Mouse (Mus musculus): ENCODE measurements around the gene Gm4763. TPM values are rescaled to one million over a fixed set of nuclear protein-coding genes. Genes with fewer than 3 reads are reported as not detected.
"Not testable (repeated sequence)": the region's sequence is repeated elsewhere in the genome, so short reads cannot be mapped to it uniquely, and the experiment has no call there.

The Gm4763 gene
- not detected in 2 replicates for polyA plus RNA-seq (2016; fragmentation: Nextera tagmentation; extraction: Ambion mirVana)

GRCm38 (mm10) chr7:24726808-24727207 lies at the start of gene Gm4763:
TSS of gene Gm4763 (minus strand) at chr7:24726908.
- H3K27me3 ChIP-seq (ENCODE audit: low read depth, poor library complexity, severe bottlenecking); H3K27ac ChIP-seq (replicated peaks); H3K9me3 ChIP-seq (replicated peaks); H3K4me1 ChIP-seq; DNase-seq (ENCODE audit: low spot score); H3K4me3 ChIP-seq; H3K36me3 ChIP-seq: not testable (repeated sequence)
- WGBS: 91% methylated on average over 11 of the region's 11 CpGs

GRCm38 (mm10) chr7:24776145-24776544 lies 49.4 kb upstream of the Gm4763 start:
- Histone ChIP-seq H3K4me1 (no peaks in the 10 kb centered on the region), H3K36me3 (no peaks in the 10 kb centered on the region), H3K9me3 (replicated peaks) (no peaks in the 10 kb centered on the region), H3K27me3 (ENCODE audit: low read depth, poor library complexity, severe bottlenecking) (no peaks in the 10 kb centered on the region), H3K4me3 (no peak overlapping the region), H3K27ac (replicated peaks) (no peak overlapping the region)
- DNase-seq (ENCODE audit: low spot score): no peak
- WGBS: 76% methylated on average over 2 of the region's 2 CpGs

DNA sequence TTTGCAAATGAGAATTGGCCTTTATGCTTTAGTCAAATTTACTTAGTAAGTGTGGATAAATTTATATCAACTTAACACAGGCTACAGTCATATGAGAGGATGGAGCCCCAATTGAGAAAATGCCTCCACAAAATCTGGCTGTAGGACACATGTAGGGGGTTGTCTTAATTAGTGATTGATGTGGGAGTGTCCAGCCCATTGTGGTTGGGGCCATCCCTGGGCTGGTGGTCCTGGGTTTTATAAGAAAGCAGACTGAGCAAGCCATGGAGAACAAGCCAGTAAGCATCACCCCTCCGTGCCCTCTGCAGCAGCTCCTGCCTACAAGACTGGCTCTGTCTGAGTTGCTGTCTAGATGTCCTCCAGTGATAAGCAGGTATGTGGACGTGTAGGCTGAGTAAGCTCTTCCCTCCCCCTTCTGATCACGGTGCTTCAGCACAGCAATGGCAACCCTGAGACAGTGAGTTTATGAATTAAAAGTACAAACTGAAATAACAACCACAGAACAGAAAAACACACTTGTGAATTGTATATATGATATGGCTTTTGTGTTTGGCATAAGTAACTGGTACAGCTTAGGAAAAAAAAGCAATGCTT lies 47.3 kb upstream of the Gm4763 start:
- Histone ChIP-seq H3K4me1 (no peaks in the 10 kb centered on the region), H3K27me3 (ENCODE audit: low read depth, poor library complexity, severe bottlenecking) (no peaks in the 10 kb centered on the region), H3K27ac (replicated peaks) (no peak overlapping the region), H3K36me3 (no peaks in the 10 kb centered on the region), H3K4me3 (no peak overlapping the region), H3K9me3 (replicated peaks) (no peaks in the 10 kb centered on the region; the same call in 1 of the 2 replicates)
- WGBS: 63% methylated on average over 3 of the region's 3 CpGs
- no peak for DNase-seq (ENCODE audit: low spot score)

DNA sequence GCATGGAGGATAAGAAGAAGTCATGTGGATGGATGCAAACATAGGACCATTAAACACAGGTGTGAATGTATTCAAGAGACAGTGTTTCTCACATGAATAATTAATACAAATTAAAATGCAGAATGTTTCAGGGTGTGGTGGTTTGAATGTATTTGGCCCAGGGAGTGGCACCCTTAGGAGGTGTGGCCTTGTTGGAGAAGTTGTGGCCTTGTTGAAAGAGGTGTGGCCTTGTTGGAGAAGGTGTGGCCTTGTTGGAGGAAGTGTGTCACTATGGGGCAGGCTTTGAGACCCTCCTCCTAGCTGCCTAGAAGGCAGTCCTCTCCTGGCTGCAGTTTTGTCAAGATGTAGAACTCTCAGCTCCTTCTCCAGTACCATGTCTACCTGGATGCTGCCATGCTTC lies 44.7 kb upstream of the Gm4763 start:
- Histone ChIP-seq H3K4me3 (no peak overlapping the region), H3K27me3 (ENCODE audit: low read depth, poor library complexity, severe bottlenecking) (no peaks in the 10 kb centered on the region)

DNA sequence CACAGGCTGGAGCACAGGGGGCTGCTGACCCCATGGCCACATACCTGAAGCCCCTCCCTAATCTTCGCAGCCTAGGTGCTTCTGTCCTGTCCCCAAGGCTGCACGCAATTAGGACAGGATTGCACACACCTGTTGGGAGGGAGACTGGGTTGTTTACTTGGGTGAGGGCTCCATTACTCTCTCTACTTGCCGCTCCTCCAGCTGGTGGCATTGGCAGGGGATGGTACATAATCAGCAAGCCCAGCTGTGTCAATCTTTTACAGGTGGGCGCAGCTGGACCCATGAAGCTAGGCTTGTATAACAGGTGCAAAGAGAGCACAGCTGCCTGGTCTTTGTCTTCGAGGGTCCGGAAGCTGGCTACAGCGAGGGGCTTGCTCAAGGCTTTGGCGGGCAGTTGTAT lies 35.9 kb upstream of the Gm4763 start:
- Histone ChIP-seq H3K36me3 (no peaks in the 10 kb centered on the region), H3K4me3 (no peak overlapping the region), H3K27me3 (ENCODE audit: low read depth, poor library complexity, severe bottlenecking) (no peaks in the 10 kb centered on the region), H3K4me1 (peaks cover 2% of the 10 kb centered on the region), H3K9me3 (replicated peaks) (no peaks in the 10 kb centered on the region), H3K27ac (replicated peaks) (no peak overlapping the region)
- no peak for DNase-seq (ENCODE audit: low spot score)
- 87% methylated on average over 8 of the region's 8 CpGs for WGBS

More for the DNA sequence above, 44.7 kb upstream of the Gm4763 start:
- Histone ChIP-seq H3K27ac (replicated peaks) (no peak overlapping the region), H3K4me1 (peaks cover 6% of the 10 kb centered on the region), H3K9me3 (replicated peaks) (no peaks in the 10 kb centered on the region; the same call in 1 of the 2 replicates), H3K36me3 (no peaks in the 10 kb centered on the region)
- DNase-seq (ENCODE audit: low spot score): no peak

DNA sequence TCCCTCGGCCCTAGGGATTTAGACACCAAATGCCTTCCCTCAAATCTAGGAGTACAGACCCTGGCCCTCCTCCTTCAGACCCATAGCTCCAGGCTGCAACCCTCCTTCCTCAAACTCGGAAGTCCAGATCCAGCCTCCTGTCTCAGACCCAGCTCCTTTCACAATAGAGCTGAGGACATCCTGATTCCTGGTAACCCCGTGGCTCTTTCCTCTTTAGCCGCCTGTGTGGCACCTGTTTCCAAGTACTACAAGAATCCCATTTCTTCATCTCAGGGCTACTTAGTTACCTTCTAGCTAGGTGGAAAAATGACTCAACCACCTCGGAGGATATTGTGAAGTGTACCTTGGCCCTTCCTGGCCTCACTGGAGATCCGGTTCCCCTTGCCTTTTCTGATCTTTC lies 34.5 kb upstream of the Gm4763 start:
- no peak for DNase-seq (ENCODE audit: low spot score)
- no peaks in the 10 kb centered on the region for H3K36me3 ChIP-seq
- H3K27ac ChIP-seq (replicated peaks): no peak overlapping the region
- H3K4me3 ChIP-seq: no peak overlapping the region
- whole genome bisulfite sequencing: 76% methylated on average over 6 of the region's 6 CpGs
- no peaks in the 10 kb centered on the region for H3K27me3 ChIP-seq (ENCODE audit: low read depth, poor library complexity, severe bottlenecking)
- H3K4me1 ChIP-seq: no peaks in the 10 kb centered on the region
- no peaks in the 10 kb centered on the region for H3K9me3 ChIP-seq (replicated peaks)

GRCm38 (mm10) chr7:24760211-24760610 lies 33.5 kb upstream of the Gm4763 start, which contains the start of gene Cd177:
TSS of gene Cd177 (minus strand) at chr7:24760311.
- Histone ChIP-seq H3K9me3 (replicated peaks) (no peaks in the 10 kb centered on the region), H3K27me3 (ENCODE audit: low read depth, poor library complexity, severe bottlenecking) (no peaks in the 10 kb centered on the region), H3K36me3 (no peaks in the 10 kb centered on the region), H3K4me1 (no peaks in the 10 kb centered on the region), H3K4me3 (no peak within 1 kb of the TSS), H3K27ac (replicated peaks) (no peak within 1 kb of the TSS)
- DNase-seq (ENCODE audit: low spot score): no peak
- WGBS: 88% methylated on average over 6 of the region's 6 CpGs

GRCm38 (mm10) chr7:24758520-24758919 lies 31.8 kb upstream of the Gm4763 start:
- Histone ChIP-seq H3K27me3 (ENCODE audit: low read depth, poor library complexity, severe bottlenecking) (no peaks in the 10 kb centered on the region), H3K9me3 (replicated peaks) (no peaks in the 10 kb centered on the region), H3K36me3 (no peaks in the 10 kb centered on the region), H3K4me1 (no peaks in the 10 kb centered on the region), H3K27ac (replicated peaks) (no peak overlapping the region), H3K4me3 (no peak overlapping the region)
- DNase-seq (ENCODE audit: low spot score): no peak
- 93% methylated on average over 1 of the region's 1 CpGs for WGBS

DNA sequence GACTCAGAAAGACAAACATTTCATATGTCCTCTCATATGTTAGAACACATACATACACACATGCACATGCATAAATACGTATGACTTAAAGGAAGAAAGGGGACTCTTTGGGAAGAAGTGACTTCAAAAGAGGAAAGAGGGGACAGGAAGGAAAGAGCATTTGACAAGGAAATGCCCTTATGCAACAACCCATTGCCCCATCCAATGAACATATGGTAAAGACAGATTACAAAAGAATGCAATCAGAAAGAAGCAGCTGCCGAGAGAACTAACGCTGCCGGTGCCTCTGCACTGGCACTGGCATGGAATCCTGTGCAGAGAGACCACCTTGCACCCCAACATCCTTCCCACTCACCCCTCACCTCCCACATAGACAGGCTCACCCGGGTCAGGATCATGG lies 26.8 kb upstream of the Gm4763 start:
- WGBS: 84% methylated on average over 5 of the region's 5 CpGs
- no peaks in the 10 kb centered on the region for H3K27me3 ChIP-seq (ENCODE audit: low read depth, poor library complexity, severe bottlenecking)
- DNase-seq (ENCODE audit: low spot score): no peak
- H3K4me3 ChIP-seq: no peak overlapping the region
- H3K9me3 ChIP-seq (replicated peaks): no peaks in the 10 kb centered on the region
- no peak overlapping the region for H3K27ac ChIP-seq (replicated peaks)
- H3K36me3 ChIP-seq: no peaks in the 10 kb centered on the region
- H3K4me1 ChIP-seq: 0 out of 2 replicates have a peak, but pooled peaks cover 3% of the 10 kb centered on the region

DNA sequence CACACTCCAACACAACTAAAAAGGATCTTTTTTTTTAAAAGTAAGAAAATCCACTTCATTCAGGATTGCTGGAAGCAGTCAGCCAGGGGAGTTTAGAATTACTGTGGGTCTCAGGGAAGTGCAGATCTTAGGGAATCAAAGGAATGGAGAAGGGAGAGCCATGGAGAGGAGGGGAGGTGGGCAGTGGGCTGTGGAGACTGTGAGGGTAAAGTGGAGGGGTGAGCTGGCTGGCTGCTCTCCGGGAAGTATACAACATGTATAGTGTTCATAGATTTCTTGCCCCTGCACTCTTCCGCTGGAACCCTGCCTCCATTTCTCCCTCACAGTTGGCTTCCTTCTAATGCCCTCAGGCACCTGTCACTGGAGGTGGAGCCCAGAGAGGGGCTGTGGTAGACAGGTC lies 24.9 kb upstream of the Gm4763 start:
- Histone ChIP-seq H3K4me3 (no peak overlapping the region), H3K27me3 (ENCODE audit: low read depth, poor library complexity, severe bottlenecking) (no peaks in the 10 kb centered on the region), H3K4me1 (0 out of 2 replicates have a peak, but pooled peaks cover 3% of the 10 kb centered on the region), H3K9me3 (replicated peaks) (no peaks in the 10 kb centered on the region), H3K27ac (replicated peaks) (no peak overlapping the region), H3K36me3 (no peaks in the 10 kb centered on the region)
- DNase-seq (ENCODE audit: low spot score): no peak
- 86% methylated on average over 2 of the region's 2 CpGs for whole genome bisulfite sequencing

- WGBS: 56% methylated on average over 4 of the region's 4 CpGs
- Histone ChIP-seq H3K36me3 (no peaks in the 10 kb centered on the region), H3K27me3 (ENCODE audit: low read depth, poor library complexity, severe bottlenecking) (no peaks in the 10 kb centered on the region), H3K4me1 (0 out of 2 replicates have a peak, but pooled peaks cover 3% of the 10 kb centered on the region), H3K9me3 (replicated peaks) (no peaks in the 10 kb centered on the region), H3K4me3 (no peak overlapping the region), H3K27ac (replicated peaks) (0 out of 2 replicates have a peak overlapping the region, but pooled peaks have one; percentile 24)
- no peak for DNase-seq (ENCODE audit: low spot score)
These were observed 24.0 kb upstream of the Gm4763 start for GRCm38 (mm10) chr7:24750695-24751094.

DNA sequence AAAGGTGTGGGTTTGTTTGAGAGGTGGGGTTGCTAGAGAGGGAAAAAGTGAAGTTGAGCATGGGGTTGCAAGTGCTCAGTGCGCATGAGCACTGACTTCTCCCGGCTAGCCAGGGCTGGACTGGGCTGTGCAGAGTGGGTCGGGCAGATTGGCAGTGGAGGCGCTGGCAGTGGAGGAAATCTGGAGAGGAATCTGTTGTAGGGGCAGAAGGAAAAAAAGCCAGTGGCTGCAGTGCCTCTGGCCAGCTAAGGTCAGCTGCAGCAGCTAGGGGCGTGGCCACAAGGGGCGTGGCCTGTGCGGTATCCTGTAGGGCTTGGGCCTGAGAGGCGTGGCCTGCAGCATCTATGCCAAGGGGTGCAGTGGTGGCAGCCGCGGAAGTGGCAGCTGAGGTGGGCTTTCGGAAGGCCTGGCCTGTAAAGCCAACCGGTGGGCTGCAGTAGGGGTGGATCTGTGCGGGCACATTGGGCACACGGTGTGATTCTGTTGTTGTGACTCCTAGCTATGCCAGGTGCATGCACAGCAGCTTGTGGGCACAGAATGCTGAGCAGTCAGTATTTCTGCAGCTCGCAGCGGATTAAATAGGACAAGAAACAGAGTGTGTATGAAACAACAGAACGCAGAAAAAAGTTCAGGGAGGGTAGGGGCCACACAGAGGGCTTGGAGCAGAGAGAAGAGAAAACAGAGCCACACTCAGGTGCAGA lies 9.4 kb upstream of the Gm4763 start:
- peak overlapping the region; percentile 33 for H3K4me3 ChIP-seq
- H3K27ac ChIP-seq (replicated peaks): no peak overlapping the region
- peak; percentile 59 for DNase-seq (ENCODE audit: low spot score)
- 16% methylated on average over 17 of the region's 17 CpGs for WGBS
- H3K4me1 ChIP-seq: peaks cover 10% of the 10 kb centered on the region
- H3K9me3 ChIP-seq (replicated peaks): no peaks in the 10 kb centered on the region
- H3K27me3 ChIP-seq (ENCODE audit: low read depth, poor library complexity, severe bottlenecking): no peaks in the 10 kb centered on the region
- H3K36me3 ChIP-seq: no peaks in the 10 kb centered on the region

GRCm38 (mm10) chr7:24715039-24715438 lies 11.7 kb downstream of the Gm4763 start:
- peaks cover 8% of the 10 kb centered on the region for H3K4me1 ChIP-seq
- no peak overlapping the region for H3K4me3 ChIP-seq
- H3K9me3 ChIP-seq (replicated peaks): no peaks in the 10 kb centered on the region
- no peak overlapping the region for H3K27ac ChIP-seq (replicated peaks)
- H3K27me3 ChIP-seq (ENCODE audit: low read depth, poor library complexity, severe bottlenecking): no peaks in the 10 kb centered on the region
- no peaks in the 10 kb centered on the region for H3K36me3 ChIP-seq
- DNase-seq (ENCODE audit: low spot score): no peak
- 85% methylated on average over 6 of the region's 6 CpGs for WGBS

Data from midbrain, embryonic 10.5 days (tissue).